Mouse (Mus musculus) heart, embryonic 13.5 days (tissue): ENCODE data around the gene Cphx2. TPM values are rescaled to one million over a fixed set of nuclear protein-coding genes. Genes with fewer than 3 reads are reported as not detected.
"Not testable (repeated sequence)": the region's sequence is repeated elsewhere in the genome, so short reads cannot be mapped to it uniquely, and the experiment has no call there.

Experiments used
- ATAC-seq: fragments of 200-750 bp; cut with Nextera tagmentation; 2 replicates; pipeline ENCODE4 v1.8.0; 2017; ENCODE audit warnings: moderate TSS enrichment; ENCODE audit not compliant: insufficient number of reproducible peaks, low FRiP score, low TSS enrichment; ENCODE audit errors: extremely low read depth
- H3K27ac ChIP-seq: fragments of 300-500 bp; sonication (generic); replicated peaks from 2 replicates; pipeline ENCODE4 v1.5.1; 2015; ENCODE audit warnings: moderate library complexity, mild to moderate bottlenecking, inconsistent platforms
- H3K27me3 ChIP-seq: fragments of 300-500 bp; sonication (generic); replicated peaks from 2 replicates; pipeline ENCODE4 v1.6.1; 2015; ENCODE audit warnings: mild to moderate bottlenecking, inconsistent platforms
- H3K36me3 ChIP-seq: fragments of 300-500 bp; sonication (generic); 2 replicates; pipeline ENCODE4 v1.6.1; 2015; ENCODE audit warnings: mild to moderate bottlenecking, inconsistent platforms
- H3K4me1 ChIP-seq: fragments of 300-500 bp; sonication (generic); 2 replicates; pipeline ENCODE4 v1.6.1; 2015; ENCODE audit warnings: inconsistent platforms
- H3K4me2 ChIP-seq: fragments of 300-500 bp; sonication (generic); 2 replicates; pipeline ENCODE4 v1.6.1; 2015; ENCODE audit warnings: inconsistent platforms, mild to moderate bottlenecking, moderate library complexity
- H3K4me3 ChIP-seq: fragments of 300-500 bp; sonication (generic); 2 replicates; pipeline ENCODE4 v1.5.1; 2015; ENCODE audit warnings: moderate library complexity, mild to moderate bottlenecking, inconsistent platforms
- H3K9ac ChIP-seq: fragments of 300-500 bp; sonication (generic); 2 replicates; pipeline ENCODE4 v1.6.1; 2015; ENCODE audit warnings: inconsistent platforms, mild to moderate bottlenecking, moderate library complexity
- H3K9me3 ChIP-seq: fragments of 300-500 bp; sonication (generic); 2 replicates; pipeline ENCODE4 v1.6.1; 2016; ENCODE audit warnings: inconsistent platforms
- WGBS: fragments of 180-500 bp; shearing (Covaris S2); methylation state at CpG from one replicate; pipeline ENCODE4 v1.1.7; 2015; ENCODE audit warnings: mixed read lengths; 5-methylcytosine and 5-hydroxymethylcytosine counted together
- polyA plus RNA-seq: library from polyadenylated mRNA; unstranded; fragments of >200 nt; fragmentation: Nextera tagmentation; extraction: Ambion mirVana; gene quantifications from 2 replicates; pipeline ENCODE4 v1.2.1, GENCODE M21; 2015

Gene Cphx2
- not detected in 2 replicates for polyA plus RNA-seq

DNA sequence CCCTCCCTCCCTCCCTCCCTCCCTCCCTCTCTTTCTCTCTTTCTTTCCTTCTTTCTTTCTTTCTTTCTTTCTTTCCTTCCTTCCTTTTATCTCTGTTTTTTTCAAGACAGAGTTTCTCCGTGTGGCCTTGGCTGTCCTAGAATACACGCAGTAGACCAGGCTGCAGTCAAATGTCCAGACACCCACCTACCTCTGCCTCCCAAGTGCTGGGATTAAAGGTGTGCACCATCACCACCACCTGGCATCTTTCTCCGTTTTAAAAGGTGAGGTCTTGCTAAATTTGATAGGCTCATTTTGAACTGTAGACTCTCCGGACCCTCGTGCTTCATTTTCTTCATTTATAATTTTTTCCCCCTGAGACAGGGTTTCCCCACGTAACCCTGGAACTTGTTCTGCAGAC lies at the start of gene Cphx2:
Gene Cphx2, plus strand, starts transcription at position 301 of the 400 bp plus-strand sequence.
- H3K9me3 ChIP-seq, H3K4me3 ChIP-seq, ATAC-seq, H3K27me3 ChIP-seq, H3K9ac ChIP-seq, H3K27ac ChIP-seq, H3K4me1 ChIP-seq, H3K36me3 ChIP-seq, H3K4me2 ChIP-seq: not testable (repeated sequence)
- no CpG with 5 or more reads among the region's 6 CpGs for WGBS

DNA sequence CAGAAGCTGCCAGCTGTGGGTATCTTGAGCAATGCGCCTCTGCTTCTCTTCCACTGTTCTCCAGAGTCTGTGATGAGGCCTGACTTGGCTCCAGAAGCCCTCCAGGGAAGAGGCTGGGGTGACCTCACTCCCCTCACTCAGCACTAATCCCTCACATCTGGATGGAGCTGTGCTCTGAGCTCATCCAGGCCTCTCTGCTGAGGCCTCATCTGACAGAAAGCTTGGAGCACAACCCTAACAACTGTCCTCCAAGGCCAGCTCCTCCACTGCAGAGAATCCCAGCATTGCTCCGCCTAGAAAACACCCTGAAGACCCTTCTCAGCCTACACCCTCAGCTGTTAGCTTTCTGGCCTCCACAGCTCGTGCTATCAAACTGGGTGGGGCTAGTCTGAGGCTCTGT lies 47.0 kb upstream of the Cphx2 start:
- H3K36me3 ChIP-seq, H3K4me3 ChIP-seq, H3K27me3 ChIP-seq, H3K4me1 ChIP-seq, H3K27ac ChIP-seq, H3K9ac ChIP-seq, ATAC-seq, H3K9me3 ChIP-seq, H3K4me2 ChIP-seq: not testable (repeated sequence)
- no CpG with 5 or more reads among the region's 3 CpGs for WGBS

DNA sequence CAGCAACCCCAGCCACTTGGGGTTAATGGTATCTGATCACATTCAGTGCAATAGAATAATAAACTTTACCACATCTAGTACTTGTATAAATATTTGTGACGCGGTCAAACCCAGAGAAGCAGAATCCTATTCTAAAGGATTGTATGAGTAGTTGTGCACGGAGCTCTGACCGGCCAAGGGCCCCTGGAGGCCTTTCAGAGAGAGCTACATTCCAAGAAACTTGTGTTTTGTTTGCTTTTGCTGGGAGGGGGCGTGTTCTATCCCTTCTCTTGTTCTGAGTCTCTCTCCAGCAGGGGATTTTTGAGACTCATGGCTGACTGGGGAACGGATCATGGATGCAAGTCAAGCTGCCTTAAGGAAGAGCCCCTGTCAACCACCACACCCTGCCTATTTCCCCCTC lies 45.9 kb upstream of the Cphx2 start:
- not testable (repeated sequence) for ATAC-seq, H3K9ac ChIP-seq, H3K4me1 ChIP-seq, H3K36me3 ChIP-seq, H3K4me2 ChIP-seq, H3K27me3 ChIP-seq, H3K9me3 ChIP-seq, H3K27ac ChIP-seq, H3K4me3 ChIP-seq
- no CpG with 5 or more reads among the region's 6 CpGs for WGBS

DNA sequence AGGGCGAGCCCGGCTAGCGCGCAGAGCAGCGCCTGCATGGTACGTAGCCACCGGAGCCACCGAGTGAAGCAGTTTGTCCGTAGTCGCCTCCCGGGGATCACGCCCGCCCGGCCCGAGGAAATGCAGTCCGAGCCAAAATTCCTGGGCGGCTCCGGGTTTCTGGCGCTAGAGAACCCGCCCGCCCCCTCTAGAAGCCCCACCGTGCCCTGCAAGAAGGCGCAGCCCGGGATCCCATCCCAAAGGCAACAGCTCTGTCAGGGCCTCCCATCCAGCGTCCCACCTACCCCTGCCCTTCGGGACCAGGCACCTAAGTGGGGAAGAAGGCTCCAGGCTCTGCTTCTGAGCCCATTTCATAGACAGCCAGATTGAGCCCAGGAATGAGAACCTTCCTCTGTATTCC lies 38.7 kb upstream of the Cphx2 start, which contains the start of gene Gm9780:
Gene Gm9780, minus strand, starts transcription at position 101 of the 400 bp plus-strand sequence.
- not testable (repeated sequence) for H3K27me3 ChIP-seq, H3K9me3 ChIP-seq, H3K27ac ChIP-seq, H3K4me2 ChIP-seq, ATAC-seq, H3K4me1 ChIP-seq, H3K36me3 ChIP-seq, H3K4me3 ChIP-seq, H3K9ac ChIP-seq
- WGBS = no CpG with 5 or more reads among the region's 26 CpGs

DNA sequence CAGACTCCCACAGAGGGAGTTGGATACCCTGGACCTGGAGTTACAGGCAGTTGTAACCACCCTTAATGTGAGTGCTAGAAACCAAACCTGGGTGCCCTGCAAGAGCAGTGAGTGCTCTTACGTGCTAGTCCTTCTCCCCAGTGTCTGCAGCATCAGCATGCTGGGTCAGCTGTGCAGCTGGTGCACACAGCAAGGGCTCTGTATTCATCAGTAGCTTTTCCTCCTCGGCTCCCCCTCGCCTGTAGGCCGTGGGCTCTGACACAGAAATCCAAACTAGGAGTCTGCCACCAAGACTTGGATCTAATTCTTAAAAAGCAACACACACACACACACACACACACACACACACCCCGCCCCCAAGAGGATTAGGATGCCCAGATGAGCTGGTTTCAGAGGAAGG lies 36.3 kb upstream of the Cphx2 start:
- not testable (repeated sequence) for H3K27me3 ChIP-seq, H3K36me3 ChIP-seq, H3K4me3 ChIP-seq, H3K9me3 ChIP-seq, H3K4me2 ChIP-seq, H3K9ac ChIP-seq, H3K27ac ChIP-seq, H3K4me1 ChIP-seq, ATAC-seq
- WGBS = no CpG with 5 or more reads among the region's 5 CpGs

DNA sequence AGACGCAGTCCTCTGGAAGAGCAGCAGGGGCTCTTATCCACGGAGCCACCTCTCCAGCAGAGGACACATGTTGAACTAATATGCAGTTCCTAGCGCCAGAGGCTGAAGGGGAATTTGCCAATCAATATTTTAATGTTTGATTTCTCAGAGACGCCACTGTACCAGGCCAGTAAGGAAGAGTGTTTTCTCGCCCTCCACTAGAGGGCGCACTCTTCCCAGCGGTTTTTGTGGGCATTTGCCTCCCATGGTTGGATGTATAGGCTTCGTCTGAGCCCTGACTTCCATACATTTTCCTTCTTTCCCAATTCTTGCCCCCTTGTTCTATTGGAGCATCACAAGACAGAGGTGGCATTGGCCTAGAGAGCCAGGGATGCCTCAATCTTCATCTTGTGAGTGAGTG lies 34.3 kb upstream of the Cphx2 start:
- WGBS = no CpG with 5 or more reads among the region's 8 CpGs
- H3K36me3 ChIP-seq = not testable (repeated sequence)

DNA sequence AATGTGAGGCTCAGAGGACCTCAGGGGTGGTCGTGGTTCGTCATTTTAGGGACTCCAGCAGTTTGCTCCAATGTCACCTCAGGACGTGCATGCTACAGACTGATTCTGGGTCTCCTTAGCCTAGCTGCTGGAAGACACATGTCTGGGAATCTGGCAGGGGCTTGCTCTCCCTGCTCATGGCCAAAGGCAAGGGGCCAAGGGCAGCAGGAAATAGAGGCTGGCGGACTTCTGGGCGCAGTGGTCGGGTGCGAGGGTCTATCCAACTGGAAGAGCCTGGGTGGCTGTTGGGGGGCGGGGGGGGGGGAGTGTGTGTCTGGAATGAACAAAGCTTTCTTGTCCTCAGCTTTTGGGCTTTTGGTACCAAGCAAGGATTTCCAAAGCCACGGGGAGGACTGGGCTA lies 32.5 kb upstream of the Cphx2 start:
- ATAC-seq, H3K27ac ChIP-seq: not testable (repeated sequence)
- WGBS = no CpG with 5 or more reads among the region's 9 CpGs

More for the DNA sequence above, 34.3 kb upstream of the Cphx2 start:
- not testable (repeated sequence) for H3K9me3 ChIP-seq, H3K4me2 ChIP-seq, H3K27ac ChIP-seq, H3K4me3 ChIP-seq, ATAC-seq, H3K4me1 ChIP-seq, H3K9ac ChIP-seq, H3K27me3 ChIP-seq

DNA sequence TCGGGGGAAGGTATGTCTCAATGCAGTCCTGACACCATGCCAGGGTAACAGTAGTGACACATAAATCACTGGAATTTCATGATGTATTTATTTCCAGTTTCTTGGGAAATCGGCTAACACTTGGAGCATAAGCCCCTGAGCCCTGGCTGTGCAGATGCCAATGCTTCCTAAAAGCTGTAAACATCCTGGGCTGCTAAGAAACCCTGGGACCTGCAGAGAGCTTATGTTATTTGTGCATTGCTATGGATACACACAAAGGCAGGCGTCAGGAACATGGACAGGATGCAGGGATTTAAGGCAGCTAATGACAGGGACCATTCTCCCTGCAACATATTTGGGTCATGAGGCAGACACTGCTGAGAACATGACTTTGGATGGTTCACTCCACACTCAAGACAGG lies 23.1 kb upstream of the Cphx2 start:
- not testable (repeated sequence) for H3K27me3 ChIP-seq, H3K4me3 ChIP-seq, ATAC-seq, H3K4me2 ChIP-seq, H3K27ac ChIP-seq, H3K36me3 ChIP-seq, H3K9ac ChIP-seq, H3K4me1 ChIP-seq, H3K9me3 ChIP-seq
- no CpG with 5 or more reads among the region's 3 CpGs for WGBS

More for the DNA sequence above, 32.5 kb upstream of the Cphx2 start:
- H3K4me2 ChIP-seq, H3K9me3 ChIP-seq, H3K27me3 ChIP-seq, H3K4me1 ChIP-seq, H3K36me3 ChIP-seq, H3K4me3 ChIP-seq, H3K9ac ChIP-seq: not testable (repeated sequence)

DNA sequence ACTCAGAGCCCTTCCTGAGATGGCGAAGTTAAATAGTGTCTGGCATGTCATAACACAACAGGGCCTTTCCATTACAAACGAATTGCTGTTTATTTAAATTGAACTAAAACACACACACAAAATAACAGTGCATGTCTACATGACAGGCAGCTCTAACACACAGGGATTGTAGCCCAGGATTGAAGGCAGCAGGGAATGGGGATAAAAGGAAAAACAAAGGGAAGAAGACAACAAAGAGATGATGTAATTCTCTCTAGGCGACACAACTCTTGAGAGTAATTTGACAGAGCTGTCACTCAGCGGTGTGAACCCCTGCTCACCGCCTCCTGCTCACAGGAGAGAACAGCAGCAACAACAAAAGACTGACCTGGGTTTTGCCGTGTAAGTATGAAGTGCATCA lies 22.0 kb upstream of the Cphx2 start:
- H3K36me3 ChIP-seq, H3K4me1 ChIP-seq, H3K4me2 ChIP-seq, ATAC-seq, H3K9me3 ChIP-seq, H3K9ac ChIP-seq, H3K4me3 ChIP-seq, H3K27me3 ChIP-seq, H3K27ac ChIP-seq: not testable (repeated sequence)
- WGBS = no CpG with 5 or more reads among the region's 6 CpGs

DNA sequence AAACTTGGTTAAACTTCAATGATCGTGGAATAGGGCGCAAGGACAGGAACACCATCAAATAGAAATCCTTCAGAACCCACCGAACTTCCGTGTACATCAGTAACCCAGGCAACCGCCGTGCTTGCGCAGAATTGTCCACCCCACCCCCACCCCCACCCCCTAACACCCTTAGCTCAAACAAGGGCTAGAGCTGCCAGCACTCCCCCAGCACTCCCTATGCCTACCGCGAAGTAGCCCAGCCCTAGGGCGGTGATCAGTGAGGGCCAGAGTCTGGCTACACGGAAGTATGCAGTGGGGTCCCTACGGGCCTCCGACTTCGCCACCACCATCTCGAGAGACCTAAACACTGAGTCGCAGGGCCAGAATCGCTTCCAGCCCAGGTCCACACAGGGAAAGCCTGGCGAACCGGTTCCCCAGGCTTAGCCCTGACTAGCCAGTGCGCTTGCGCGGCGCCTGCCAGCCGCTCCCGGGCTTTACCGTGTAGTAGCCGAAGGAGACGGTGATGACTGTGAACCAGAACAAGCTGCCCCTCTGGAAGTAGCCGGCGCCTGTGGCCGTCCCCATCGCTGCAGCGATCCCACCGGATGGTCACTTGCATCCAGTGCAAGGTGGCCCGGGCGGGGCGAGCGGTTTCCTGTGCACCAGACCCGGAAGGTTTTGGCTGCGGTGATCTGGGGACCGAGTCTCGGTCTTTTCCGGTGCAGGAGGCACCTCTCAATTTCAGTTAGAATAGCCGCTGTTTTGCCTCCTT lies 14.6 kb upstream of the Cphx2 start:
- H3K4me1 ChIP-seq, H3K9ac ChIP-seq, H3K27me3 ChIP-seq, H3K9me3 ChIP-seq, ATAC-seq, H3K4me3 ChIP-seq, H3K36me3 ChIP-seq, H3K4me2 ChIP-seq, H3K27ac ChIP-seq: not testable (repeated sequence)
- no CpG with 5 or more reads among the region's 44 CpGs for WGBS

DNA sequence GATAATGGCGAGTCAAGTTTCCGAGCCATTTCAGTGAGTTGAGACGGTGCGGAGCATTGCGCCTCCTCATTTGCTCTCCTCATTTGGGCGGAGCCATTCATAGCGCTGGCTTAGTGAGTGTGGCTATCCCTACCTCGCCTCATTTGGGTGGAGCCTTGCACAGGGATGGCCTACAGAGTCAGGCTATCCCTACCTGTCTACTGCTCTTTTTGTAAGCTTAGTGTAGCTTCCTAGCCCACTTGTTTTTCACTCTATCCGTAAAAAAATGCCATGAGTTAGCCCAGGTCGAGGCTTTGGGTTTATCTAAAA lies 14.0 kb upstream of the Cphx2 start, which contains the start of gene Tmem254c:
Gene Tmem254c, minus strand, starts transcription at position 31 of the 309 bp plus-strand sequence.
- H3K27ac ChIP-seq, H3K4me2 ChIP-seq, H3K27me3 ChIP-seq, H3K36me3 ChIP-seq, ATAC-seq, H3K9me3 ChIP-seq, H3K9ac ChIP-seq, H3K4me3 ChIP-seq, H3K4me1 ChIP-seq: not testable (repeated sequence)
- no CpG with 5 or more reads among the region's 10 CpGs for WGBS

DNA sequence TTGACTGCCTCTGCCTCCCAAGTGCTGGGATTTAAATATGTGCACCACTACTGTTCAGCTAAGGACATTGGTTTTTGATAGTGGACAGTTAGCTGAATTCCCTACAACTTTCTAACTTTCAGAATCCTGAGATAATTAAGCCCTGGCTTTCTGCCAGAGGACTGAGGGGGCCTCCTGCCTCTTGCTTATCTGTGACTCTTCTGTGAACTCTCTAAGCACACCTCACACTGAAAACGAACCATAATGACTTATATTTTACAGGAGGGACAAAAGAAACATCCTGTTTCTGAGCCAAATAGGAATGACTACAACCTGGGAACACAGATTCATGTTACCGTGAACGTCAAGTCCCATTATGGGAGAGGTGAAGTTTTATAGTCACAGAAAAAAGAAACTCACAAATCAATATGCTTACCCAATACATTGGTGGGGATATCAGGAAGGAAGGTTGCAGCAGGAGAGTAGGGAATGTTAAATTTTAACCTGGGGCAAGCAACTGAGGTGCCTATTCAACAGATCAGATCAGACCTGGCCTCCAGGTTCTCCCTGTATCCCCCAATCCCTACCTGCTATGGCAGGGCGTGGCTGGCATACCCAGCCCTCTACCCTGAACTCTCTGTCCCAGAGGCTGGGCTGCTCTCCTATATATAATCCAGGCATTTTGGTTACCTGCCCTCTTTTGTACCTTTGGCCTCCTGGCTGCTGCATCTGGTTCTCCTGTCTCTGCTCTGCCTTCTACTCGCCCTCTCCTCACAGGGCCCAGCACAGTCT lies 4.5 kb upstream of the Cphx2 start:
- not testable (repeated sequence) for H3K9me3 ChIP-seq, H3K9ac ChIP-seq, H3K4me3 ChIP-seq, H3K4me1 ChIP-seq, H3K4me2 ChIP-seq, H3K27ac ChIP-seq, ATAC-seq, H3K36me3 ChIP-seq, H3K27me3 ChIP-seq
- WGBS = no CpG with 5 or more reads among the region's 5 CpGs
